Mouse (Mus musculus): Measurements from ENCODE around the gene Tspan5. TPM values are rescaled to one million over a fixed set of nuclear protein-coding genes. Genes with fewer than 3 reads are reported as not detected.

Tspan5 gene
- total RNA-seq, 2 experiments from 2014 or later = 191 to 200 TPM

DNA sequence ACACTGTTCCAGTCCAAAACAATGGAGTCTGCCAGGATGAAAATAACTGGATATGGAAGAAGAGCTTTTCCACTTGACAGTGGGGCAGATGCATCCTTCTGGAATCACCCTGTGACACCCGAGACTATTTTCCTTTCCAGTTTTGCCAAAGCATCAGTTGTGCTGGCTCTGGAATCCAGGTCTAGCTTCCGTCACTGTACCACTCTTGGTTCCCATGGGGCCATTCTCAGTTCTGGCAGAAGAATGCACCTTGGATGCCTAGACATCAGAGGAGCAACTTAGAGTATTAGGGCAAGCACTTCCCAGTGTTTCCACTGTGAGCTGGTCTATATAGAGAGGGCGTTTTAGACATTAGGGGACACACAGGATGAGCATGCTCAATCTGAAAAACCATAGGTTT lies 119.6 kb downstream of the Tspan5 start:
- intact Hi-C loops (cut with DNase I) = loop anchor here (10.0 kb wide), 1 partner anchor 117 kb away; the partner anchor contains the start of gene Tspan5
- no peak for DNase-seq

DNA sequence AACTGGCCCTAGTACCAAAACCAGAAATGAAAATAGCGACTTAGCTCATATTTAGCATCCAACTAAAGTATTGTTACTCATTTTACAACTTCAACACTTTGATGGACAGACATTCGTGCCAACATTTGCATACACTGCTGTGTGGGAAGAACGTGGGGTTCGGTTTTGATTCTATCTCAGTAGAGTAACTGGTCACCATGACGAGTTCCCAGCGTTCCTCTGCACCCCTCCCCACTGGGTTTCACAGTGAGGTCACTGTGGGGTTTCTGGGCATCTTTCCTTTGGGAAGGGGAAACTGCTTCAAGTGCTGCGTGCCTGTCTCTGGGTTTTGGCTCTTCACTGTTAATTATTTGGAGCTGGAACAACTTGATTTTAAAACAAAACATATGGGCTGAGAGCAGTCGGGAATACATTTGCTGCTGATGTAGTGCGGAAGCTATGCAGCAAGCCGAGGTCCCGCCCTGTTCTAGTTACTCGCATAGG lies 122.2 kb downstream of the Tspan5 start:
- no peak for DNase-seq

DNA sequence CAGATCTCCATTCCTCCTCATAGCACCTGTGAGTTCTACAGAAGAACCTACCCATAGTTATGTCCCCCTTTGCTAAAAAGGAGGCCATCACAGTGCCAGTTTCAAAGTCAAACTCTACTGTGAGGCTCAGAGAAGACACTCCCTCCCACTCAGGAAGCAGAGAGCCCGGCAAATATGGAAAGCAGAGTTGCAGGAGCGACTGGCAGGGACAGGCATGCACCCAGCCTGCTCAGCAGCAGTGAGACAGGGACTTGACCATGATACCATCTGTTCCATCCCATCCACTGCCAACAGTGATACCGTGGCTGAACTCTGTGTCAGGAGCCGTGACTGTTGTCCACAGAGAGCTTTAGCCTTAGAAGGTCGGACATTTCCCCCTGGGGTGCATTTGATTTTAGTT lies 123.3 kb downstream of the Tspan5 start:
- DNase-seq = peak; percentile 55
- intact Hi-C loops (cut with DNase I) = loop anchor here (10.0 kb wide), 1 partner anchor 120 kb away; the partner anchor contains the start of gene Tspan5

More for the DNA sequence above, 122.2 kb downstream of the Tspan5 start:
- intact Hi-C loops (cut with DNase I) = loop anchor here (10.0 kb wide), 1 partner anchor 119 kb away; the partner anchor contains the start of gene Tspan5

DNA sequence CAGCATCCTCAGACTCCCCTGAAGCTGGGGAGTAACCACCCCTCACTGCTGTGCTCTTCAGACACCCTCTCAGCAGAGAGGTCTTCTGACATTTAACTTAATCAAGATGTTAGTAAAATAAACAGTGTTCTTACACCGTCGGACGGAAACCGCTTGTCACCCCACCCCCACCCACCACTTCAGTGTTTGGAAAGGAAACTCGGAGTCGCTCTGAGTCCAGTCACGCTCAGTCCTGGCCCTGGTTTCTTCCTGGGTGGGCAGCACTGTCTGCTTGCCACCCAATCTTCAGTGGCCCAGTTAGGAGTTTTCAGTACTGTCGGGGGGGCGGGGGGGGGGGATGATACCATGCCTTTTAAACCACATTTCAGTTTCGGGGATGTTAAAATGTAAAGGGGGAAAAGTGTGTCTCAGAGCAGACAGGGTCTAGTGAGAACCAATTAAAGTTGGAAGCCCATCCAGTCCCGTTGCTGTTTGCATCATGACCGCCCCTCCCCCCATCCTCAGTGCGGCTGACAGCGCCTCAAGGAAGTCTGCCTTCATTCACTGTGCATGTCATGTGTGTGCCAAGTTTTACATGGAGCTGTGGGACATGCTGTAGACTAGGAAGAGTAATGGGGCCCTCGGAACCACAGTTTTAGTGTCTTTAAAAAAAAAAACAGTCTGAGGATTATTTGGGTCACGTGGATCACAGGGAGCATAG lies 125.3 kb downstream of the Tspan5 start:
- intact Hi-C loops (cut with DNase I) = loop anchor here (10.0 kb wide), 1 partner anchor 122 kb away; the partner anchor contains the start of gene Tspan5
- DNase-seq = peak; percentile 67

DNA sequence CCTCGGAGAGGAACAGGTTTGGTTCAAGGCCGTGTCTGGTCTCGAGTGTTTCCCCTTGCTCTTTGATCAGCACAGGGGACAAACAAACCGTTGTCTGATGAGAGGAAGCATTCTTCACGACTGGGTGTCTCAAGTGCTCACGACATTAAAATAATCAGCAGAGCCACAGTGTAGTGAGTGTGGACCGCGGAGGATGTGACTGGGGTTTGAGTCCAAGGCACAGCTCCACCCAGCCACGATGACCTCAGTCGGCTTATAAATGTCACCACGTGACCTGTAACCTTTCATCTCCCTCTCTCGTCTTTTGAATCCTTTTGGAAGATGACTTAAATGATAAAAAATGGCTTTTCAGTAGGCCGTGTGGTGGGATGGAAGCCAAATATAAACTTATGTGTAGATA lies 126.4 kb downstream of the Tspan5 start:
- DNase-seq = no peak
- intact Hi-C loops (cut with DNase I) = loop anchor here (10.0 kb wide), 1 partner anchor 124 kb away; the partner anchor contains the start of gene Tspan5

DNA sequence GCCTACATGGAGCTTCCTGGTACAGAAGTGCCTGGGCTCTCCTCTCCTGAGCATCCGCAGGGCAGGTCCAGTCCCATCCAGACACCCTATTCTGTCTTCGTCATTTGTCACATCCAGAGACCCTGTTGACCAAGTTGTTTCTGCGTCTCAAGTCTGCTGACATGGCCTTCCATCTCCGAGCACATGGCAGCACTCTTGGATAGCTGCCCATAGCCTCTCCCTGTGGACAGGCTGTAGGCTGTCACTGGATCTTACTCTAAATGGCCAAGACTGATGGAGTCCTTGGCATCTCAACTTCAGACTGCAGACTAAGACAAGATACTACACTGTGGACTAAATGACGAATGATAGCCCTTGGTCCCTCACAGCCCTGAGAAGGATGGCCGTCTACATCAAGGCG lies 133.3 kb downstream of the Tspan5 start:
- intact Hi-C loops (cut with DNase I) = no loop called here
- peak; percentile 50 for DNase-seq

DNA sequence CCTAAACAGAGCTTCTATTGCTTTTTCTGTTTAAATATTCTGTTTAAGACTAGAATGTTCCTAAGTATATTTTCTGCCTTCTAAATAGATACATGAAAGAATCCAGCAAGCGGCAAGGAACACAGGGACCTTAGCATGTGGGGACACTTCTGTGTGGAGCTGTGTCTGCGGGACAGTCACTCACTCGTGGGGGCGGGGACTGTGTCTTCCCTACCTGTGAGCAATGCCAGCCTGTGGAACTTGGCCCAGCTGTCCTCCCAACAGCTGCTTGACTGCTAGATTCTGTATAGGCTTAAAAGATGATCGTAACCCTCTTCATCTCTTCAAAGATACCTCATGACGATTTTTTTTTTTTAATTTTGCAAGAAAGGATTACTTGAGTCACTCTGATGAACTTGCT lies 133.9 kb downstream of the Tspan5 start:
- intact Hi-C loops (cut with DNase I) = no loop called here

DNA sequence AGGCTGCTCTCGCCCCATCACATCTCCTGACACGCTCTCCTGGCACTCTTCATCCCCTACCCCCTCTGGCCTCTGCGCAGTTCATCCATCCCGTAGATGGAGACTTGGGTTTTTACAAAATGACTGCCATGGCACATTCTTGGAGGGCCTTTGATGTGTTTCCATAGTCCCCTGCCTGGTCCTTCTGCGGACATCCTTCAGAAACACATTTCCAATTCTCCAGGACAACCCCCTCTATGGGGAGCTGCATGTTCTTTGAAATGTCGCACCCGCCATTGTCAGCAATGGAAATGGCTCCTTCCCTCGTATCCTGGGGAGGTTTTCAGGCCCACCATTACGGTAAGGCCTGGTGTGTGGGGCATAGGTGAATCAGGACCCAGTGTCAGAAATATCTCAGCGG lies 134.4 kb downstream of the Tspan5 start:
- intact Hi-C loops (cut with DNase I) = no loop called here
- no peak for DNase-seq

More for the DNA sequence above, 133.9 kb downstream of the Tspan5 start:
- no peak for DNase-seq

DNA sequence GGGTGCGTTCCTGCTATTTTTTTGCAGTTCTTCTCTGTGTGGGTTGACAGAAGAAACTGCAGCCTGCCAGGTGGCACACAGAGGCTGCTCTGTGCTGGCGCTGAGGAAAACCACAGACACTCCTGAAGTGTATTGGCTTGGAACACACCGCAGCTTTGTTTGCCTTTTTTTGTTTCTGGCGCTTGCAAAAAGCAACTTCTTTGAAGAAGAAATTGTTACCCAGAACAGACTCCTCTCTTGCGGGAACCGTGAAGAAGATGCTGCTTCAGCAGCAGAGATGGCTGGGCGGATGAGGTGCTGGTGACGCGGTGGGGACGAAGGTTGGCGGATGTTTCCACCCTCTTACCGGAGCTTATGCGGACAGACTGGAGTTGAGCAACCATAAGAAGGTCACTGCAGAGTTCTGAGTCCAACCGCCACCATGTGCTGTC lies 135.0 kb downstream of the Tspan5 start:
- intact Hi-C loops (cut with DNase I) = no loop called here
- DNase-seq = no peak

DNA sequence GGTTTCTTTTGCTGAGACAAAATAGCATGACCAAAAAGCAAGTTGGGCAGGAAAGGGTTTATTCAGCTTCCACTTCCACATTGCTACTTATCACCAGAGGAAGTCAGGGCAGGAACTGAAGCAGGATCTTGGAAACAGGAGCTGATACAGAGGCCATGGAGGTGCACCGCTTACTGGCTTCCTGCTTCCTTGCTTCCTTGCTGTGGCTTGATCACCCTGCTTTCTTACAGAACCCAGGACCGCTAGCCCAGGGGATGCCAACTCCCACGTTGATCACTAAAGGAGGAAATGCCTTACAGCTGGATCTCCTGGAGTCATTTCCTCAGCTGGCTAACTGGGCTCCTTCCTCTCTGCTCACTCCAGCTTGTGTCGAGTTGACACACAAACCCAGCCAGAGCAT lies 135.7 kb downstream of the Tspan5 start:
- intact Hi-C loops (cut with DNase I) = no loop called here

DNA sequence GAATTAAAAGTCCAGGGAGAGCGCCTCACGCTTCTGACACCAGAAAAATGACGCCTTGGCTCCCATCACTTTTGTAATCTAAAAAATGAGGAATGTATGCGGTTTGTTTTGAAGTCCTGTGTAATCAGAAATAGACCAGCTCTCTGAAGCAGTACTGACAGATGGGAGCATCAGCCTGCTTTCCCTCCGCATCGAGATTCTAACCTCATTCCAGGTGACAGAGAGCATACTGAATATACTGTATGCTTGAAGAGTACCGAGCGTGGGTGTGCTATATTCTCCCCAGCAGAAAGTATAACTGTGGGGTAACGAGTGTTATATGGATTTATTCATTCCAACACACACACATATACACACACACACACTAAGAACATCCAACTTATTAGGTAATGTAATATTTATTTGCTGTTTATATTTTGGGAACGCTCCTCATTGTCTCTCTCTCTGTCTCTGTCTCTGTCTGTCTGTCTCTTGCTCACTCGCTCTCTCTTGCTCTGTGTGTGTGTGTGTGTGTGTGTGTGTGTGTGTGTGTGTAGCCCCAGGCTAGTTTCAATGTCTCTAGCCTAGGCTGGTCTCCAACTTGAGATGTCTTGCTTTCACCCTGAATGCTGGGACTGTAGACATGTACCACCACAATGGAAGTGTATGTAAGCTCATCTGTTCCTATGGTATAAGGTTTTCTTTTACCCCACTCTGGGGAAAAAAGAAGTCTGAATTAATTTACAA lies 139.2 kb downstream of the Tspan5 start:
- intact Hi-C loops (cut with DNase I) = no loop called here
- DNase-seq = no peak

More for the DNA sequence above, 135.7 kb downstream of the Tspan5 start:
- DNase-seq = no peak

DNA sequence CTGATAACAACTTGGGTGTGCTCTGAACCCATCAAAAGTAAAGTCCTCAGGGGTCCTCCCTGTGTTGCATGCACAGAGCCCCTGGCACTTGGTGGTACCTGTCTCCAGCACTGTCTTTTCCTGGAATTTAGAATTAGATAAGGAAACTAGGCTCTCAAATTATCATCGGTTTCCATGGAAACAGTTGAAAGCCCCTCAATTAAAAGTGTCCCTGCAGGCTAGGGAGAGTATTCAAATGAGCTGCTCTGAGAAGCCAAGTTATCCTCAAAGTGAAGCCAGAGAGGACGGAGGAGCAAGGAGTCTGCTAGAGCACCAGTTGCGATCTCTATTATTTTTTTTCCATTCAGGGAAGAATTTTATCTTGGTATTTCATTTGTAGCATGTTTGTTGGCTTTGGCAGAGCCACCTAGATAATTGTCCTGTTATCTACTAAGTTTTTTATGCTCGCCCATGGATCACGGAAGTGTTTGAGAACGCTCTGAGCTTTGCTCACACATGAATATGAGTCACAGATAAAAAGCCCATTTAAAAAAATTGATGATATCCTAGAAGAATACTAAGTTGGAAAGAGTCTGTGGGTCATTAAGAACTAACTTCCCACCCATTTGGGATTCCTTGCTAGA lies 139.8 kb downstream of the Tspan5 start:
- DNase-seq = no peak
- intact Hi-C loops (cut with DNase I) = no loop called here

DNA sequence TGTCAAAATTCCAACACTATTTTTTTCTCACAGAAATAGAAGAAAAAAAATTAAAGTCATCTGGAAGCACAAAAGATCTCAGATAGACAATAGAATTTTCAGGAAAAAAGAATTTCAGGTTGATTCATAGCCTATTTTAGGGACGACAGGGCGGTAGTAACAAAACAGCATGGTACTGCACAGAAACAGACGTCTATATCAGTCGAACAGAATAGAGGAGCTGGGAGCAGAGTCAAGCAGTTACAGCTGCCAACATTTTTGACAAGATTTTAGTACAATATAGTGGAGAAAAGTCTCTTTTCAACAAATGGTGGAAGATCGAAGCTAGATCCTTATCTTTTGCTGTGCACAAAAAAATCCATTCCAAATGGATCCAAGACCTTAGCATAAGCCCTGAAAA lies 144.1 kb downstream of the Tspan5 start:
- no peak for DNase-seq
- intact Hi-C loops (cut with DNase I) = no loop called here

DNA sequence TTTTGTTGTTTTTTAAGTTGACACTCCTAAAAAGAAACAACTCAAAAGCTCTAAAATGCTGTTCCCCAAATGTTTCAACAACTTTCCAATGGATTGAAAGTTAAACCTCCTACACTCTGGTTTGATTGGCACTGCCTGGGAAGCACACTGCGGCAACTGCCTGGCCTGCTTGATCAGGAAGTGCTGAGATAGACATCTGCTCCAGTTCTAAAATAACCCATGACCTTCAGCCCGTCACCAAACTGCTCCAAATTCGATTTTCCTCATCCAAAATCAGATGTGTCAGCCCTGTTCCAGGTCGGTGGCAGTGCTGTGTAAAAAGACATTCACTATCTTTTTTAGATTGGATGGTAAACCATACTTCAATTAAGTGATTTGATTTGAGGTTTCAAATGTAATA lies 147.2 kb downstream of the Tspan5 start:
- intact Hi-C loops (cut with DNase I) = no loop called here
- DNase-seq = no peak

DNA sequence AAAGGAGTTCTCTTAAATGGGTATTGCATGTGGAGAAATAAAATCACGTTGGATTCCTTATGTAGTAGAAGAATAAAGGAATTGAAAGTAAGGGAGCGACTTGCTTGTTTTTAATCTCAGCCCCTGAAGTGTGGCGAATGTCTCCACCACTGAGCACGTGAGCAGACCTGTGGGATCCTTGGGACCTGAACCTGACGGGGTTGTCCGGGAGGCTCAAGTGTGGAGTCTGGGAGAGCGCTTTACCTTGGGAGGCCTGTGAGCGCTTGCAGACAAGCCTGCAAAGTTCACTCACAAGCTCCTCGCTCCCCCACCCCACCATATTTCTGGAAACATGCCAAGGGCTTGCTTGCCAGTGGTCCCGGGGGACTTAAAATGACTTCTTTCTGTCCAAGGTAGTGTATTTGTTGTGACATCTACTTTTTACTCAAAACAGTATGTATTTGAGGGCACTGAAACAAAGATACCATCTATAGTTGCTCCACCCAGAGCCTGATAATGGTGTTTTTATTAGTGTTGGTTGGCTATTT lies 147.8 kb downstream of the Tspan5 start:
- intact Hi-C loops (cut with DNase I) = no loop called here
- DNase-seq = peak; percentile 53

DNA sequence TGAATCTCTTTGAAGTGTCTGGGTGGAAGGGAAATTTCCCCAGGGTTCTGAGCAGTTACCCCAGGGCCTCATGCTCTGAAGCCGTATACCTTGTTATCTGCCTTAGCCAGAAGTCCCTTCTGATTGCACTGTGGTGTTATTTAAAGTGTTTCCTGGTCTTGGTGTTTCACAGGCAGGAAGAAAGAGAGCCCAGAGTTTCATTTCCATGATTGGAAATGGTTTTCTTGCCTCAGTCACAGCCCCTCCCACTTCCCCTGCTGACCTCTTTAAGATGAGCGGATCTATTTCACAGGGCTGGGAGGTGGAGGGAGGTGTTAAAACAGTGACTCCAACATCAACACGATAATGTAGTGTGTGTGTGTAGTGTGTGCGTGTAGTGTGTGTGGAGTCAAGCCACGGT lies 151.5 kb downstream of the Tspan5 start:
- no peak for DNase-seq

DNA sequence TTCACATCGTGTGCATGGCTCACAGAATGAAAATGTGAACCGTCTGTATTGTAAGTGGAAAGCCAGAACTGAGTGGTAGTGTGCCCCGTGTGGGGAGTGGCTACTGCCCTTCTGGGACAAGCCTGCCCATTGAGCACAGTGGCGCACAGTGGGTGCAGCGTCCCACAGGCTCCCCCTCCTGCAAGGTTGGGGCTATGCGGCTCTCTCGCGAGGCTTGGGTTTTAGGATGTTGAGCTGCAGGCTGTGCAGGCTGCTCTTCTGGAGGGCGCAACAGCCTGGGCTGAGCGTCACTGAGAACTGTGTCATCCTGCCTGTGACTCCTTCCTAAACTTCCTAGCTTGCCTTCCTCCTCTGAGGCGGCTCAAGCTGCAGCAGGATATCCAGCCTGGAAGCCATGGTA lies 155.5 kb downstream of the Tspan5 start:
- no peak for DNase-seq
- intact Hi-C loops (cut with DNase I) = no loop called here

More for the DNA sequence above, 151.5 kb downstream of the Tspan5 start:
- intact Hi-C loops (cut with DNase I) = no loop called here

DNA sequence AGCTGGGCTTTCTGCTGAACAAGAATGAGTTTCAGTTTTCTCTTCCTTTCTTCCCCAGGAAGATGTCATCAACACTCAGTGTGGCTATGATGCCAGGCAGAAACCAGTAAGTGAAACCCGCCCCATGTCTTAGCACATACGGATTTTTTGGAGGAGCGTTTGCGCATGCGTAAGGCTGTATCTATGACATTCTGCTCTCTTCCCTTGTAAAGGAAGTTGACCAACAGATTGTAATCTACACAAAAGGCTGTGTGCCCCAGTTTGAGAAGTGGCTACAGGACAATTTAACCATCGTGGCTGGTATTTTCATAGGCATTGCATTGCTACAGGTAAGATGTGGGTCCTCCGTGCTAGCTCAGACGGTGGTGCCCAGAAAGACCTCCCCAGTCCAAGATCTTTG lies 156.1 kb downstream of the Tspan5 start:
- DNase-seq = no peak
- intact Hi-C loops (cut with DNase I) = no loop called here

DNA sequence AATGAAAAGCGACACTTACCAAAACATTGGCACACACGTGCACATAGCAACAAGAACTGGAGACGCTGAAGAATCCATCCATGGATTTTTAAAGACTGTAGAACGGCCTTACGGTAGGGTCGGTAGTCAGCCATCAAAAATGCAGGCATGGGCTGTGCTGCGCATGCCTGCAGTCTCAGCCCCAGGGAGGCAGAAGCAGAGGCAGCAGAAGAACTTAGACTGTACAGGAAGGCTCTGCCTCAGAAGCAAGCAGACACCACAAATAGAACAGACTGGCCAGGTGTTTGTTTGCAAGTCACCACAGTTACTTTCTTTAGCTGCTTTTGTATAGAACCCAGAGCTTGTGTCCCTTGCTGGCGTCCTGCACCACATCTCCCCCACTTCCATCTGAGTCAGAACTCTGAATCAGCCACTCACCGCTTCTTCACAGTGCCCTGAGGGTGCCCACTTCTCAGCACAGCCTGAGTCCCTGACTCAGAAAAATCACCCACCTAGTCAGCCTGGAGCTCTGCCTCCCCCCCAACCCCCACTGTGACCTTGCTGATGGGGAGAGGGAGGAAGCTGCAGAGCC lies 158.7 kb downstream of the Tspan5 start:
- no peak for DNase-seq
- intact Hi-C loops (cut with DNase I) = loop anchor here (5.0 to 10.0 kb wide), 4 partner anchors 158 to 336 kb away; partner anchors contain the start of gene Tspan5

DNA sequence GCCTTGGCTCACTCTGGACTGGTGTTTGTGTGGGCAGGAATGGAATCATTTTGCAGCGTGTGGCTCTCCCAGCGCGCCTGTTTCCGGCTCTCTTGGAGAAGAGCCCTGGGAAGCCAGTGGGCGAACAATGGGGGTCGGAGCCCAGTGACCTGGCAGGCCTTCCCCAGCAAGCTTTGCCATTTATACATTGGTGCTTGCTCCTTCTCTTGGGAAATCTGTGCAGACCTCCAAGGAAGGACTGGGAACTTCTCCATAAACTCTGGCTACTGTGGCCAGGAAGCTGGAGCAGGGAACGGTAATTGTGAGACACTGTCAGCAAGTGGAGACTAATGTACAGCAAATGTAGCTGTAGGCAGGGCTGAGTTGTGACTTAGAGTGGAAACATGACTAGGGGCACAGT lies 163.7 kb downstream of the Tspan5 start:
- peak; percentile 49 for DNase-seq
- intact Hi-C loops (cut with DNase I) = loop anchor here (10.0 kb wide), 3 partner anchors 261 to 341 kb away; no protein-coding TSS in a partner anchor
